Mouse (Mus musculus): ENCODE data around the gene Minos1. TPM values are rescaled to one million over a fixed set of nuclear protein-coding genes. Genes with fewer than 3 reads are reported as not detected.

Gene Minos1
- polyA plus RNA-seq, 1 experiment from 2014 or later = 517 TPM

GRCm38 (mm10) chr4:139057291-139057690 is 73.6 kb downstream of the Minos1 start:
- WGBS = 62% methylated on average over 5 of the region's 5 CpGs
- H3K27me3 ChIP-seq = no peaks in the 10 kb centered on the region

GRCm38 (mm10) chr4:139055744-139056143 is 75.2 kb downstream of the Minos1 start:
- no peak for ATAC-seq (ENCODE audit: insufficient number of reproducible peaks, insufficient read depth, low FRiP score, low TSS enrichment, low read depth)

More at GRCm38 (mm10) chr4:139057291-139057690, 73.6 kb downstream of the Minos1 start:
- Histone ChIP-seq H3K4me3 (no peak overlapping the region), H3K27ac (no peak overlapping the region), H3K4me2 (no peak overlapping the region), H3K4me1 (no peaks in the 10 kb centered on the region), H3K9me3 (no peaks in the 10 kb centered on the region), H3K9ac (no peak overlapping the region), H3K36me3 (no peaks in the 10 kb centered on the region)
- ATAC-seq (ENCODE audit: insufficient number of reproducible peaks, insufficient read depth, low FRiP score, low TSS enrichment, low read depth) = no peak

GRCm38 (mm10) chr4:139055336-139055735 is 75.6 kb downstream of the Minos1 start:
- H3K4me2 ChIP-seq = no peak overlapping the region
- H3K27ac ChIP-seq = no peak overlapping the region
- ATAC-seq (ENCODE audit: insufficient number of reproducible peaks, insufficient read depth, low FRiP score, low TSS enrichment, low read depth) = no peak
- H3K36me3 ChIP-seq = no peaks in the 10 kb centered on the region
- WGBS = 84% methylated on average over 4 of the region's 4 CpGs
- H3K4me3 ChIP-seq = no peak overlapping the region
- no peaks in the 10 kb centered on the region for H3K9me3 ChIP-seq
- H3K27me3 ChIP-seq = no peaks in the 10 kb centered on the region
- H3K4me1 ChIP-seq = no peaks in the 10 kb centered on the region
- no peak overlapping the region for H3K9ac ChIP-seq

More at GRCm38 (mm10) chr4:139055744-139056143, 75.2 kb downstream of the Minos1 start:
- 70% methylated on average over 3 of the region's 3 CpGs for WGBS
- H3K4me3 ChIP-seq = no peak overlapping the region
- H3K36me3 ChIP-seq = no peaks in the 10 kb centered on the region
- no peaks in the 10 kb centered on the region for H3K27me3 ChIP-seq
- no peak overlapping the region for H3K9ac ChIP-seq
- no peak overlapping the region for H3K27ac ChIP-seq
- H3K4me1 ChIP-seq = no peaks in the 10 kb centered on the region
- H3K4me2 ChIP-seq = no peak overlapping the region
- no peaks in the 10 kb centered on the region for H3K9me3 ChIP-seq

- Histone ChIP-seq H3K4me3 (no peak overlapping the region), H3K27me3 (no peaks in the 10 kb centered on the region), H3K4me2 (no peak overlapping the region), H3K27ac (no peak overlapping the region), H3K9me3 (no peaks in the 10 kb centered on the region), H3K36me3 (no peaks in the 10 kb centered on the region), H3K9ac (no peak overlapping the region), H3K4me1 (no peaks in the 10 kb centered on the region)
- 43% methylated on average over 9 of the region's 9 CpGs for WGBS
- no peak for ATAC-seq (ENCODE audit: insufficient number of reproducible peaks, insufficient read depth, low FRiP score, low TSS enrichment, low read depth)
Measured at GRCm38 (mm10) chr4:139054300-139054923, 76.5 kb downstream of the Minos1 start.

GRCm38 (mm10) chr4:139053391-139053790 is 77.5 kb downstream of the Minos1 start:
- H3K27ac ChIP-seq = no peak overlapping the region
- H3K27me3 ChIP-seq = no peaks in the 10 kb centered on the region
- H3K4me2 ChIP-seq = no peak overlapping the region
- ATAC-seq (ENCODE audit: insufficient number of reproducible peaks, insufficient read depth, low FRiP score, low TSS enrichment, low read depth) = no peak
- no peaks in the 10 kb centered on the region for H3K4me1 ChIP-seq
- H3K9me3 ChIP-seq = no peaks in the 10 kb centered on the region
- no peak overlapping the region for H3K9ac ChIP-seq
- no peak overlapping the region for H3K4me3 ChIP-seq
- H3K36me3 ChIP-seq = no peaks in the 10 kb centered on the region
- WGBS = 67% methylated on average over 5 of the region's 5 CpGs

- no peak overlapping the region for H3K9ac ChIP-seq
- H3K27me3 ChIP-seq = no peaks in the 10 kb centered on the region
- H3K4me2 ChIP-seq = no peak overlapping the region
- no peaks in the 10 kb centered on the region for H3K9me3 ChIP-seq
- no peaks in the 10 kb centered on the region for H3K36me3 ChIP-seq
- no peaks in the 10 kb centered on the region for H3K4me1 ChIP-seq
- H3K4me3 ChIP-seq = no peak overlapping the region
- 80% methylated on average over 7 of the region's 7 CpGs for WGBS
- ATAC-seq (ENCODE audit: insufficient number of reproducible peaks, insufficient read depth, low FRiP score, low TSS enrichment, low read depth) = no peak
- H3K27ac ChIP-seq = no peak overlapping the region
Measured at GRCm38 (mm10) chr4:139052796-139053195, 78.1 kb downstream of the Minos1 start.

Other genes starting within 250 kb of the Minos1 start
- gene Otud3, start 217.2 kb downstream of the Minos1 start, polyA plus RNA-seq (2015; fragmentation: Nextera tagmentation; extraction: Ambion mirVana) = 2.7 and 2.8 TPM in 2 replicates
- gene Rnf186, start 164.0 kb downstream of the Minos1 start, polyA plus RNA-seq (2015; fragmentation: Nextera tagmentation; extraction: Ambion mirVana) = not detected in 2 replicates
- gene Tmco4, start 158.2 kb downstream of the Minos1 start, polyA plus RNA-seq (2015; fragmentation: Nextera tagmentation; extraction: Ambion mirVana) = 3.3 and 3.4 TPM in 2 replicates
- 0.22 and 0.51 TPM in 2 replicates for gene Htr6, start 55.5 kb downstream of the Minos1 start, polyA plus RNA-seq (2015; fragmentation: Nextera tagmentation; extraction: Ambion mirVana)
- 144 and 187 TPM in 2 replicates for gene Nbl1, start 38.1 kb downstream of the Minos1 start, polyA plus RNA-seq (2015; fragmentation: Nextera tagmentation; extraction: Ambion mirVana)
- 396 and 424 TPM in 2 replicates for gene Capzb, start 61.8 kb upstream of the Minos1 start, polyA plus RNA-seq (2015; fragmentation: Nextera tagmentation; extraction: Ambion mirVana)
- gene Pqlc2, start 179.6 kb upstream of the Minos1 start, polyA plus RNA-seq (2015; fragmentation: Nextera tagmentation; extraction: Ambion mirVana) = 14.9 and 16.7 TPM in 2 replicates
- gene Akr7a5, start 179.6 kb upstream of the Minos1 start, polyA plus RNA-seq (2015; fragmentation: Nextera tagmentation; extraction: Ambion mirVana) = 91.9 and 121 TPM in 2 replicates
- 122 and 130 TPM in 2 replicates for gene Mrto4, start 221.5 kb upstream of the Minos1 start, polyA plus RNA-seq (2015; fragmentation: Nextera tagmentation; extraction: Ambion mirVana)
- gene Emc1, start 221.5 kb upstream of the Minos1 start, polyA plus RNA-seq (2015; fragmentation: Nextera tagmentation; extraction: Ambion mirVana) = 29.1 and 29.4 TPM in 2 replicates
- gene Ubr4, start 221.5 kb upstream of the Minos1 start, polyA plus RNA-seq (2015; fragmentation: Nextera tagmentation; extraction: Ambion mirVana) = 75.3 and 76.1 TPM in 2 replicates